Mouse (Mus musculus) adrenal gland, adult 8-10 months (tissue): Measurements from ENCODE around the gene T. TPM values are rescaled to one million over a fixed set of nuclear protein-coding genes. Genes with fewer than 3 reads are reported as not detected.

Source experiments
- total RNA-seq, 4 experiments: library from RNA; stranded (reverse); gene quantifications; 2 replicates each; pipeline ENCODE4 v1.2.4; 2022

The T gene
- total RNA-seq, 4 experiments from 2014 or later: not detected

Other genes with a start within 250 kb of the T start
- gene Ccr6, start 198.4 kb upstream of the T start, total RNA-seq: under 1 TPM in 1 of 4 experiments, not detected in 3; 1.00 TPM
- gene Mpc1, start 151.5 kb upstream of the T start, total RNA-seq: 100 to 1,000 TPM; 122 to 221 (median 169) TPM
- 10 to 100 TPM; 42.0 to 50.0 (median 45.0) TPM for gene Sft2d1, start 123.3 kb upstream of the T start, total RNA-seq
- under 1 TPM; 0.13 to 0.55 (median 0.35) TPM for gene Prr18, start 97.0 kb upstream of the T start, total RNA-seq
- not detected for gene T2, start 78.4 kb upstream of the T start, total RNA-seq
- gene Pde10a, start 90.9 kb downstream of the T start, total RNA-seq: 100 to 1,000 TPM in 1 of 4 experiments, 10 to 100 TPM in 3; 16.9 to 104 (median 44.4) TPM
- not detected for gene Gm17087, start 132.5 kb downstream of the T start, total RNA-seq